Mouse (Mus musculus): ENCODE data around the gene Cxcl2.
A peak's percentile ranks its signal among the peaks of the same experiment; 100 is the strongest.

Cxcl2 gene

DNA sequence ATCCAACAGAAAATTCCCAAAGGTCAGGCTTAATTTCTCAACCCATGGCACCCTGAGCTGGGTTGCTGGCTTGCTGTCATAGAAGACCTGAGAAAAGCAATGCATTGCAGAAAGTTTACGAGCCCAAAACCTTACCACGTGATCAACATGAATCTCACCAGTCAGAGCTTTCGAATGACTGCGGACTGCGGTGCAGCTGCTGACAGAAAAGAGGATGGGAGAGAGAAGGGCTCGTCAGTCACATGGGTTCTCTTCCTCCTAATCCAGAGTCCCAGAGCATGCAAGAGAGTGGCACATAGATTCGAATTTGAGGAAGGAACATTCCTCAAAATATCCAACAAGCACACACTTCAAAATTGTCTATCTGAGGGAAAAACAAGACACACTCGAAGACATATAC is 9.4 kb upstream of the Cxcl2 start:
- no peak for DNase-seq (ENCODE audit: low spot score)

DNA sequence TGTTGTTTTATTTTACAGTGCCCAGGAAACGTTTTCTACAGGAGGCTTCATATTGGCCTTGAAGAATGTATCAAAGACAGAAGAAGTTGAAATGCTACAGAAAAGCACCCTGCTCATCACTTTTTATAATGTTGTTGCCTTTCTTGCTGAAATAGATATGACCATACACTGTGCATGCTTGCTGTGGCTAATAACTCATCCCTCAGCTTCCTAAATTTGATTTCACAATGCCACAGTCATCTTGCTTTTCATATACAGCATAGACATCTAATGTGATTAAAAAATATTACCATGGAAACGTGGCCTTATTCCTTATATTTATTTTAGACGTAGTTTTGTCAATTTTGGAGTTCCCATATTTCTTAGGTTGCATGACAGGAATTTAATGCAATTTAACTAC is 6.2 kb upstream of the Cxcl2 start:
- DNase-seq (ENCODE audit: low spot score), result no peak

DNA sequence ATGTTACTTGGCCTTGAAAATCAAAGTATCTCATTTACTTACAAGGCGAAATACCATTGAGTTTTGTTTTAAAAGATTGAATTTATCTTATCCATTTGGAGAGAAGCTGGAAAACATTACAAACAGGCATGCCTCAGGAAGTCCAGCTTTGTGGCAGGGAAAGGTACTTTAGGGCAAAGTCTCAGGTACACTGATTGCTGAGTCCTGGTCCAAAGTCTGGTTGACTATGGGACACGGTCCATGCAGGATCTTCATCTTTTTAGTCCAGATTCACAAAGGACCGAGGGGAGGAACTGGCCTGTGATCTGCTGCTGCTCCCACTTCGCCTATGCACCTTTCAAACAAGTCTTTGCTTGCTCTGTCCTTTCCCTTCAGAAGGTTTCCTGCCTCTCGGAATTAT is 4.4 kb upstream of the Cxcl2 start:
- no peak for DNase-seq (ENCODE audit: low spot score)

DNA sequence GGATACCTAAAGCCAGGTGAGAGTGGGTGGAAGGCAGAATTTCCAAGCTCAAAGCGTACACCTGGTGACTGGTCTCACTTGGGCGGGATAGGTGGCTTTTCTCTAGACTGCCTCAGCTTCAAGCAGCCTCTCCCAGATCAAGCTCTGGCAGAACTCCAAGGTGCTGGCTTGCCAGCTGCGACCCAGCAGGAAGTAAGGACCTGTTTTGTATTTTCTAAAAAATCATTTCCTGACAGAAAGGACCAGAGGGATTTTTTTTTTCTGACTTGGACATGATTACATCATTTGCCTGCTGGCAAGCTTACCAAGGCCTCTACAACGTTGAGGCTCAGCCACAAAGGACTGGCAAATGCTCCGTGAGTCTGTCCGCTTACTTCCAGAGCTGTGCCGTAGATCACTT is 3.5 kb upstream of the Cxcl2 start:
- no peak for DNase-seq (ENCODE audit: low spot score)

DNA sequence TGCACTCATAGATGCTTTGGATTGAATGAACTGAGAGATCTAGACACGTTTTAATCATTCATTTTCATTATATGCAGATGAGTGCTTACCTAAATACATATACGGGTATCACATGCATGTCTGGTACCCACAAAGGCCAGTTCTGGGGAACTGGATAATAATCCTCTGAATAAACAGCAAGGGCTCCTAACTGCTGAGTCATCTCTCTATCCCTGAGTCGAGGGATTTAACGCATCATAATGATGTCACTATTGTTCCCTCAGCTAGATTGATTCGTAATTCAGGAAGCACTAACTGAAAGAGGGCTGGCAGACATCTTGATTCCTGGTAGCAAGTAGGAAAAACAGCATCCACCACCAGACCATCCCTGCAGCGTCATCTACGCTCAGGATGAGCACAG is 3.0 kb upstream of the Cxcl2 start:
- no peak for DNase-seq (ENCODE audit: low spot score)

DNA sequence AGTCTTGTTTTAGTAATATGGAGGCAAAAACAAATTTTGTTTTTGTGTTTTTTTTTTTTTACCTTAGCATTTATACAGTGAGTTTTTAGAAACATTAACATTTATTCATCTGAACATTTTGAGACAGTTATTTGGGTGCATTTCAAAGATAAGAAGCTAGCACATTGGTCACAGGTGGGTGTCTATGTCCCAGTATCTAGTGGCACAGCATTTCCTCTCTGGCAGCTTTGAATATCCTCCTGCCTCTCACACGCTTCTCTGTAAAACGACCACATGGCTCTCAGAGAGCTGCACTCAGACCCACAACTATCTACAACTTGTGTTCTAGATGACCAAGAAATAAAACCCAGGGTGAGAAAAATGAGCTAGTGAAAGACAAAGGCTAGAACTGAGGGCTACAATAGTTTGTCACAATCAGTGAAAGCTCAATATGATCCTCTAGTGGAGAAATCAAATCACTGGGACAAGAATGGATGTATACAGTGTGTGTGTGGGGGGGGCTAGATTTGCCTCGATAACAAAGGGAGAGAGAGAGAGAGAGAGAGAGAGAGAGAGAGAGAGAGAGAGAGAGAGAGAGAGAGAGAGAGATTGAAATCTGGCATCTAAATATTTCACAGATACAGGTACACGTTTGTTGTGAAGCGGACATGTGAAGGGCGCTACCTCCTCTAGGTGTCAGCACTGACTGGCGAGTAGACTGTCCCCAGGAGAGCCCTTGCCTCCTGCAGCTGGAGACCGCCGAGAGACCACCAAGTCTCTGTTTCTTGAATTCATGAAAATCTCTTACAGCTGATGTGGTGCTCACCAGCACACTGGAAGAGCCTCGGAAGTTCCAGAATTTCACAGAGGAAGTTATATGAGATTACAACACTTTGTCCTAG is 1.1 kb upstream of the Cxcl2 start:
- DNase-seq (ENCODE audit: low spot score), result peak; percentile 55

DNA sequence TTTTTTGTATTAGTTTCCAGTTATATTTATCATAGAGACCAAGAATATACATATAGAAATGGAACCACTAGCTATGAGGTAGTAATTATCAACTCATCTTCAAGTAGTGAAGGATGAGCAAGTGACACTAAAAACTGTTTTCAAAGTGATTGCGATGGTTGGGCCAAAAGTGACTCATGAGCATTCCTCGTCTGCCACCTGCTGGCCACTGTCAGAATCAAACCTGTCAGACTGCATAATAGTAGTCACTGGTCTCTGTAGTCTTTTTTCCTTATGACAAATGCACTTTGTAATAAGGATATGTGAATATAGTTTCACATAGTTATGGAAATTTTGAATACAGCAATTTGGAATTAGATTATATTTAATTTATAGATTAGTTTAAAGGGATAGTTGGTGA is 5.3 kb downstream of the Cxcl2 start:
- DNase-seq (ENCODE audit: low spot score), result peak; percentile 89

DNA sequence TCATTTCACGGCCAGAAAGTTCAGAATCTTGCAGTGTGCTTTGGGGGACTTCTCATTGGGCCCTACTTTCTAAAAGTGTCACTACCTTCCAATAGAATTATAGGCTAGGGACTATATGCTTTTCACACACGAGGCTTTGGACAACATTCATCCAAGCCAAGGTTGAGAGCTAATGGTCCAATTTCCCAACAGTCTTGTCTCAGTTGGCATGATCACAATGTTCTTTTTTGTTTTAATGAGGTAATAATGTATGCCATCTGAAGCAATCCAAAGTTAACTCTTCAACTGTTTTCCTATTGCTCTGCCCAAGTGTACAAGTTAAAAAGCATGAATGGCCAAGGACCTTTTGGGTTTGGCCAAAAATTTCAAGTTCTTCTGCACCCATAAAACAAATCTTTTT is 15.8 kb downstream of the Cxcl2 start:
- DNase-seq (ENCODE audit: low spot score), result no peak

DNA sequence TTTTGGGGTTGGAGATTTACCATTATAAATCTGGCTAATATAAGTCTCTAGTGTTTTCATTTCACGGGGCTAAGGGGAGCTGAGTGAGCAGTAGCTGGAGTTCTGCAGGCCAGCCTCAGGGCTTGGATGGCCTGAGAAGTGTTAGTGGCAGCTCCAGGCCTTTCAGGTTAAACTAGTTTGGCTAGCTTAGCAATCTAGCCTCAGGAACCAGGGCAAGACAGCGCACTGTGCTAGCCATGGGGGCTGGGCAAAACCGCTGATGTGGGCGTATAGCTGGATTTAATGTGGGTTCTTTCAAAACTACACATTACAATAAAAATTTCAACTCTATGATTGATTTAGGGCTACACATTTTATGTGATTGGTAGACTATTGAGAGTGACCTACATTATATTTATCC is 19.3 kb downstream of the Cxcl2 start:
- DNase-seq (ENCODE audit: low spot score), result no peak

DNA sequence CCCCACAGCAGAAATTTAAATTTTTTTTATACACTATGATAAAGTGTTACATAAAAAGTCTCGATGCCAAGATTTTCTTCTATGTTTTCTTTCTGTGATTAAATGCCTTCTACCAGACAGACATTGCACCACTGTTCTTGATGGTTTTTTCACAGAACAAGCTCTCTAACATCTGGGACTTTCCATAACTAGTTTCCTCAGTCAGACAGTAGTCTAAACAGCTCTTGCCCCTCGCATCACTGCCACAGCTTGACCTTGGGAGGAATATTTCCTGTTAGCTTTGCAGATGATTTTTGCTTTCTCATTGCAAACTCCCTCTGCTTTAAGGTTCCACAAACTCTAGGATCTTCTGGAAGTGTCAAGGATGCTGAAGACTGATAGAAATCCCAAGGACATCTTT is 26.9 kb downstream of the Cxcl2 start:
- DNase-seq (ENCODE audit: low spot score), result no peak

DNA sequence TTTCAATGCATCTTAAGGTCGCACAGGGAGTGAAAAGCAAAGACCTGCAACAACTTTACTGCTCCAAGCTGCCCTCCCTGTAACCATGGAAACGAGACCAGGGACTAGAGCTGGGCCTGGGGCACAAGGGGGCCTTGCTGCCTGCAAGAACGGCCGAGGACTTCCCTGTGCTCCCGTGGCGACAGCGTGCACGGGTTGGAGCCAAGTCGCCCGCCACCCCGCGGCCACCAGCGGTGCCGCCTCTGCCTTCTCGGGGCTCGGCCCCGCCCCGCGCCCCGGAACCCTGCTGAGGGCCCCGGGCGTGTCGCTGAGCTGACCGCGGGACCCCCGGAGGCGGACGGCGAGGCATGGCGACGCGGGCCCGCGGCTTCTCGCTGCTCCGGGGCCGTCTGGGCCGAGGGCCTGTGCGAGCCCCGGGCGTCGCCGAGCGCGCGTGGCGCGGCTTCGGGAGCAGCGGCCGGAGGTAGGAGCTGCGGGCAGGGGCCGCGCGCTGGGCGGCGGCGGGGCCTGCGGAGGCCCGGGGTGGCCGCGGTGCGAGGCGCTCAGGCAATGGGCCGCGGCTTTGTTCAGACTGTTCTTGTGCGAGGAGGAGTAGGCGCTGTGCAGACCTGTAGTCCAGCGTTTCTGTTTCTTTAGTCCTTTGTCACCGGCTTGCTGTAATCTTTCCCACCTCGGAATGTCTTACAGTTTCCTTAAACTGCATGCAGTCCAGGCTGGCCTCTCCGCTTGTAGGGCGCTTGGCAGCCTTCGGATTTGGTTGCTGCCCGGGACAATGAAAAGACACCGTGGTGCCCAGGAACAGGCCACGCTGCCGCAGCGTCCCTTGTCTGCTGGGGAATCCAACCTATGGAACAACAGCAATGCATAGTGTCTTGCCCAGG is 27.5 kb downstream of the Cxcl2 start, which contains the start of gene Mthfd2l:
Gene Mthfd2l, plus strand, starts transcription at position 147 of the 881 bp plus-strand sequence.
- DNase-seq (ENCODE audit: low spot score), result peak; percentile 91

DNA sequence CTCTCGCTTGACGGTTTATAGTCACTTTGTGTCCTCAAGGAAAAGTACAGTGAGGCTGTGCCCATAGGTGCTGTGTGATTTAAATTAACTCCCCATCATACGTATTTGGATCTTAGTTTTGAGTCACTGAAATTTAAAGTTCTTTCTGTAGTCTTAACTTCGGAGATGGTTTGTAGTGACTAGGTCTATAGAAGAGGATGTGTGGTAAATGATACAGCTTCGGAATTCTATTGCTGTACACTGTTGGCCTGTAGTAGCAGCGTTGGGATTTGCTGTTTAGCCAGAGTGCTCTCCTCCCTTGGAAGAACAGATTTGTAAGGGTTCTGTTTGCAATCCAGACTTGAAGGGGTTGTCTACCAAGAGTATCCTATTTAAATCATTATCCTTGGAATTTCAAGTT is 28.2 kb downstream of the Cxcl2 start:
- DNase-seq (ENCODE audit: low spot score), result peak; percentile 58

DNA sequence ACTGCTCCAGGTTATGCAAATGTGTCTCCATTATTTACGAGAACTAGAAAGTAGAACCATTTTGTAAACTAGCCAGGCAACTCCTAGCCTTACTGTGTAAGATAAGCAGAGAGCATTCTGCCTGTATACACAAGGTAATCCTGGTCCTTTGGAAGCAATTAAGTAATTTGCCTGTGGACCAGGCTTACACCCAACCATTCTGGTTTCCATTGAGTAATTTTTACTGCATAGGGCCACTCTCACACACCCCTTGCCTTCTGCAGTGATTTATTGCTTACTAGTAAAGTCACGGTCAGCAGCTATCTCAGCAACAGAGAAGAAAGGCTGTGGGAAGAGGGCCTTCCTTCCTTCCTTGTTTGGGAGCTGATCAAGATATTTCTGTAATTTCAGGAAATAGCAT is 33.0 kb downstream of the Cxcl2 start:
- no peak for DNase-seq (ENCODE audit: low spot score)

DNA sequence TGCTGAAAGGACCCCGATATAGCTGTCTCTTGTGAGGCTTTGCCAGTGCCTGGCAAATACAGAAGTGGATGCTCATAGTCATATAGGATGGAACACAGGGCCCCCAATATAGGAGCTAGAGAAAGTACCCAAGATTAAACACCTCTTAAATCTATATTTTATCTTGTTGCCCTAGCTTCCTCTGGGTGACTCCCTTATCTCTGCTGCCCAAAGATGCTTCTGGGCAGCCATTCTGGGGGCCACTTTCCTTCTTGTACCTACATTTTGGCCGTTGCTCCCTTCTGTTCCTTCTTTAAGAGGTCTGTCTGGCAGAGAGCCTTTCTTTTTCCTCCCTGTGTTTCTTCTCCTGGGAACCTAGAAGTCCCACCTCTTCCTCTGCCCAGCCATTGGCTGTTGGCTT is 41.8 kb downstream of the Cxcl2 start:
- DNase-seq (ENCODE audit: low spot score), result no peak

DNA sequence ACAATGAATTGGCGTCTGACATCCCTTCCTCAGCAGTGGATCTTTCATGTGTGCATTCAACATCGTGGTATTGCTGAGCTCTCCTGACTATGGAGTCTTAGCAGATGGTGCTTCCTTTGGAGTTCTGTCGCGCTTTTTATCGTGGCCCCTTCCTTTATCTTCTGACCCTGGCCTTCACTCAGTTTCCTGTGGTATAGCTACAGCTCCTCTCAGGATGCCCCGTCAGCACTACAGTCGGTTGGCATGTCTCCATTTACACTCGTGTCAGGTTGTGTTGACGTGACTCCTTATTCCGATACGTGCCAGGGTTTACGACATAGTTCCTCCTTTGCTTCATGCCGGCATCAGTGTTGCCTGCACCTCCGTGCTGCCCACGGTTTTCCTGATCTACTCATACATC is 45.8 kb downstream of the Cxcl2 start:
- DNase-seq (ENCODE audit: low spot score), result no peak

DNA sequence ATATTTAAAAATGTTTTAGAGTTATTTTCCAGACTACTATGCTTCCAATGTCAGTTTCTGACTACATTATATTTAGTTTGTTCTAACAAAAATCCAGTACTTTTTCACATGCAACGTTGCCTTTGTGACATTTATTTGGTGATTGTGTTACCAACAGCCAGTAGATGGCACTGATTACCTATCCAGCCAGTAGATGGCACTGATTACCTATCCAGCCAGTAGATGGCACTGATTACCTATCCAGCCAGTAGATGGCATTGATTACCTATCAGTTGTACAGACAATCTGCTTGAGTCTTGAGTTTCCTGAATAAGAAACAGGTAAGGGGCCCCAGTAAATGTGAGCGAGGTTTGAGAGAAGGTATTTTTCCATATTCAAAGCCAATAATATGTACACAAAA is 47.8 kb downstream of the Cxcl2 start:
- DNase-seq (ENCODE audit: low spot score), result peak; percentile 41

DNA sequence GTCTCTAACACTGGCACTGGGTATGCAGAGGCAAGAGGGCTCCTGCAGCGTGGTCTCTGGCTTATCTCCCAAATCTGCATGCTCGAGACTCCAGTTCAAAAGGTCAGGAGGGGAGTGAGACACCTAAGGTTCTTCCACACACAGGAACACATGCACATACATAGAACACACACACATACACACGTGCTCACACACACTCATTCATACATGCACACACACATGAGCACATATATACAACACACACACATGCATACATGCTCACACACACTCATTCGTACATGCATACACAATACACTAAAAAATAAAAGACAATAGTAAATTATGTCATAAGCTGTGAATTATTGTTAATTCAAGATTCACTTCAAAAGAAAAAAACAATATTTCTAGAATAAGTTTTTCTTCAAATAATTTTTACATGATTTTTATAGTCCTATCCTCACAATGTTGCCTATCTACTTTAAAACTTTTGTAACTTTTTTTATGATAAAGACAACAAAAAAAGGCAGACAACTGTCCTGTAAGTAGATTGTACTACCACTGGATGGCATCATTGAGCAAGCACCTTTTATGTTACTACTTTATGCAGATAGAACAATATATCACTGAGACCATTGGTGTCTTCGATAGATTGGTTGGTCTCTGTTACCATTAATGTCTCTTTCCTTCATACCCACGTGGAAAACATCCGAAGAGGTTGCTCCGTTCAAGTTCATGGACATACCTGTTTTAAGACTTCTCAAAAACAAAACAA is 49.2 kb downstream of the Cxcl2 start:
- peak; percentile 55 for DNase-seq (ENCODE audit: low spot score)
